Mouse (Mus musculus) mesoderm, embryonic 11.5 days (tissue): ENCODE data around the gene Ckm.

ENCODE experiments used
- DNase-seq: peaks from one replicate; pipeline ENCODE4 v3.0.0-alpha.2; 2012; ENCODE audit warnings: low read depth, low spot score

Ckm gene

DNA sequence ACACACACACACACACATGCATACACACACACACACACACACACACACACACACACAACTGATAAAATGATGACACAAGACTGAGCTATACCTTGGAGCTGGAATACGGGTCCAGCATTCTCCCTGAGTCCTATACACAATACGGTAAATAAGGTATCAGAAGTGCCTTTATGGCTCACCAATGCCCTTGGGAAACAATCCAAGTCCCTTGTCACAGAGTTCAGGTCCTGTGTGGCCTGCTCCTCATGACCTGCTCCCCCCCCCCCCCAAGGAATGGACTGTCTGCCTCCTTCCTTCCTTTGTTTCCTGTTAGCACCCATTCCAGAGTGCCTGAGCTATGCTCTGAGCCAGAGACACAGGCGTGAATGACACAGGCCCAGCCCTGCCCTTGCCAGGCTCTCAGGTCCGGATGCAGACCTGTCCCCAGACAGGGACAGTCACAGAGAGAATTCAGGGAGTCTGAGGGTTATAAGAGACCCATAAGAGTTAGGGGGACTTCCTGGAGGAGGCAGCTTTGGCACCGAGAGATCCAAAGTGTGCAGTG is 62.1 kb downstream of the Ckm start:
- DNase-seq, result no peak

DNA sequence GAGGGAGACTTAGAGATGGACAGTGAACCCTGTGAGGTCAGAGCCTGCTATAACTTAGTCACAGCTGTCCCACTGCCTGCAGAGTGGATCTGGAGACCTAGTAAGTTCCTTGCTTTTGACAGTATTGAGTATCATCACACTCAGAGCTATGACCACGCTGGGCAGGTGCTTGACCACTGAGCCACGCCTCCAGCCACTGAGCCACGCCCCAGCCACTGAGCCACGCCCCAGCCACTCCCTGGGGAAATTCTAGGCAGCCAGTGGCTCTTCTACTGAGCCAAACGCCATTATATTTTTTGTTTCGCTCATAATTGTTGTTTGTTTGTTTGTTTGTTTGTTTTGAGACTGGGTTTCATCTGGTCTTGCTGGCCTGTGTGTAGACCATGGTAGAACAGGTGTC is 63.1 kb downstream of the Ckm start:
- no peak for DNase-seq

DNA sequence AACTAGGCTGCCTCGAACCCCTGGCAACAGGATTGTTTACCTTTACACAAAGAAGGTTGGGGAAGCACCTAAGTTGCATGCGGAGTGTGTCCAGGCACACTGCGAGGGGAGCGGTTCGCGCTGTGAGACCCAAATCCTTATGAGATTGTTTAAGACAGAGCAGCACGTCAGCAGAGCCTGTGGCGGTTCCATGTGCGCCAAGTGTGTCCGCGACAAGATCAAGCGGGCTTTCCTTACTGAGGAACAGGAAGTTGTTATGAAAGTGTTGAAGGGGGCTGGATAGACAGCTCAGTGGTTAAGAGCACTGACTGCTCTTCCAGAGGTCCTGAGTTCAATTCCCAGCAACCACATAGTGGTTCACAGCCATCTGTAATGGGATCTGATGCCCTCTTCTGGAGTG is 63.7 kb downstream of the Ckm start:
- DNase-seq, result no peak

DNA sequence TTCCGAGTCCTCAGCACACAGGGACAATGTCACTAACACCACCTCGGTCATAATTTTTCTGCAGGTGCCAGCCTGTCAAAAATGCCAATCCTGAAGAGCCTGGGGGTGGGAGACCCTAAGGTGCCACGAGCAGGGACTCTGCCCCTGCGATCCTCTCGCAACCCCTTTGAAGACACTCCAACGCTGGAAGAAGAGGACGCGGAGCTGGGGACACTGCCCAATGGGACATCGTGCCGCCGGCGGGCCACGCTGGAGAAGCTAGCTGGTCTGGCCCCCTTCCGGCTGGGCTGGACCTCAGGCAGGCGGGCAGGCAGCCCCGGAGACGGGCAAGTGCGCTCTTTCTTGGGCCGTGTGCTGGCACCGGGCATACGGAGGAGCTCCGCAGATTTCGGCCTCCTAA is 64.8 kb downstream of the Ckm start:
- DNase-seq, result no peak

DNA sequence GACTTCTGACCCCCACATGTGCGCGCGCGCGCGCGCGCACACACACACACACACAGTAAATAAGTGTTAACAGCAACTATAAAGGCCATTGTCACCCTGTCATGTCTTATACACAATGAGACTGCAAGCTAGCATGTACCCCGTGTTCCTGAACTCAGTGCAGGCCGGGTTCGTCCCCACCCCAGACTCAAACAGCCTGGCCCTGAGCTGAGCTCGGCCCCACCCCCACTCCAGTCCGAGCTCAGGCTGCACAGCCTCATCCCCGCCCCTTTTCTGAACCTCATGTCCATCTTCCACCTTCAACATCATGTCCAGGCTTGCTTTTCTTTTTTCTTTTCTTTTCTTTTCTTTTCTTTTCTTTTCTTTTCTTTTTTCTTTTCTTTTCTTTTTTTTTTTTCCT is 65.7 kb downstream of the Ckm start:
- DNase-seq, result no peak

DNA sequence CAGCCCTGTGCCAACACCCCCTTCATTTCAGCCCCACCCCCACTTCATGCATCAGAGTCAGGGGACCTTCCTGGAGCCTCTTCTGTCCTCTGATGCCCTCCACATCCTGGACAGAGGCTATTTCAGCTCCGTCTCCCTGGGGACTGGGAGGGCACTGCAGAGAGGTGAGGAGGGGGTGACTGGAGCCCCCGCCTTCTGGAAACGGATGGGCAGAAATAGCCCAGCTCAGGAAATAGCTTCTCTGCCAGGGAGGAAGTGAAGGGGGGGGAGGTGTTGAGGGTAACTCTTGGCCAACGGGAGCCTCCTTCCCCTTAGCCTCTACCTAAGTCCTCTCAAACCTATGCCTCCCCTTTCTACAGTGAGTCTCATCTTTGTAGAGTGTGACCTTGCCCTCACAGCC is 67.8 kb downstream of the Ckm start:
- no peak for DNase-seq
